Mouse (Mus musculus): ENCODE measurements at regions not wholly inside any gene's neighbourhood (a gene's known extent, or its start where the extent isn't known, plus 50 kb on each side); places are given as distances from the start of the nearest gene placed in this dataset.

DNA sequence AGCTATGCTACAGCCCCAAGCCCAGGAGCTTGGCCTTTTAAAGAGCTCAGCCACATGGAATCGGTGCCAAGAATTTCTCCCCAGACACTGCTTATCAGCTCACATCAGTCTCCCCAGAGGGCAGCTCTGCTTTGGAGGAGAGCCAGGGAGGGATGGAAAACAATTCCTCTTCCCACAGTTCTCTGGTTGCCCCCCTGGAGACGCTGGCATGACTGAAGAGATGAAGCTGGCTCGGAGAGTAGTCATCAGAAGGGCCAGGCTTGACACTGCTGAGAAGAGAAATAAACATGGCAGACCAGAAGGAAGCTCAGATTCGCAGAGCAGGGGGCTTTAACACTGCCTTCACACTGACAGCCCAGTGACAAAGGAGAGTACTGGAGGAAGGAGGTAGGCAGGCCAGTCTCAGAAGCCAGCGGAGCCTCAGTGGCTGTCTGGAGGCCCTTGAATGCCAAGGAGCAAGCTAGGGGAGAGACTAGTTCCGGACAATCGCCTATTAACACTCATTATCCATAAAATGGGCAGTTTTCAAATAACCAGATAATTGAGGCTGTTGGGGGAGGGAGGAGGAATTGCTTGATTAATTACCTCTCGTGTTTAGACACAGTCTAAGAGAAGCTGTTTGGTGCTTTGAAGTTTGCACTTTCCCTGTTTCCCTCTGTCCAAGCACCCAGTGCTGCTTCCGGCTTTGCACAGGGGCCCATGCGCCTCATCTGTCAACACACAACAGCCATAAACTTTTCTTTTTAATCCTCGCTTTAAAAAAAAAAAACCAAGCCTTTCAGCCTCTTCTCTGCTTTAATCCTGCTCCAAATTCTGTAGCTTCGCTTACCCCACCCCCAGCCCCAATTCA lies 148.3 kb downstream of the Ddx1 start:
- no peak for DNase-seq (ENCODE audit: low read depth, low spot score)

DNA sequence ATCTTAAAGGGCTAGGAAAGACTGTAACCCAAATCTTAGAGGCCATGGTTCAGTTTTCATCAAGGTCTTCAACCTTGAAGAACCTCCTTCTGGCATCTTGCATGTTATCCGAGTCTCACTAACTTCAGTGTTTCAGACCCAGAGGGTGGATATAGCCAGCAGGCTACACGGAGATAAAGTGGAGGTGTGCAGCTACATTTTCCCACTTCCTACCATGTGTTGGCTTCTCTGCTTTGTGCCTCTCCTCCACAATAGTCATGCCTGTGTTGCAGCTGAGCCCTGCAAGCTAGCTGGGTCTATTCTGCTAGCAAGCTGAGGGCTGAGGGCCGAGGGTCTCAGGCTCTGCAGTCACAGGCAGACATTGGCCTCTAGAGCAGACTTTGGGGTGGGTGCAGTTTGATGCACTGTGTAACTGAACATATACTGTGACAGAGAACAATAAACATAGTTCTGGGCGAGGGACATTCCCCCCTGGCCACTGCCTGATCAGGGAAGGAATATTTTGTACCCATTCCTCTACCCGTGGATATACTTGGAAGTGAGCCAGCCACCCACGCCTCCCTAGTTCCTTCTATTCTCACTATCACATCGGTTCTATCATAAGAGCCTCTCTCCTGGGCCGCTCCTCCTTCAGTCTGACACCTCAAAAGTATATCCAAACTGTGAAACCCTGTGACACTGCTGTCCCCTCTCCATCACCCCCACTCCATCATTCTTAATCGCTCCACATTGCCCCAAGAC lies 152.6 kb upstream of the Mycn start:
- DNase-seq (ENCODE audit: low read depth, low spot score) = no peak

DNA sequence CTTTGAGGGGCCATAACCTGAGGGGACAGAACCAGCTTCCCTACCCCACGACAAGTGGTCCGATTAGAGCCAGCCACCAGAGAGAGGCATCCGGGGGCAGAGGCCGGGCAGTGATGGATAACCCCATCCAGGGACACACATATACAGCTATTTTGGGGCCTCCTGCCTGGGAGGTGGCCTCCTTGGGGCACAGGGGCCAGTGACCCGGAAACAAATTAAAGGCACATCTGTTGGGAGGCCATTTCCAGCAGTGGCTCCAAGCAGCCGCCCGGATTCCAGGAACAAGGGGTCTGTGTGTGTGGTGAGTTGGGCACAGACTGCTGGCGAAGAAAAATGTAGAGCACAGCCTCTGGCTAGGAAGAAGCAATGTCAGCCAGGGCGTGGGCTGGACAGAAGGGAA lies 144.2 kb upstream of the Mycn start:
- DNase-seq (ENCODE audit: low read depth, low spot score) = no peak

DNA sequence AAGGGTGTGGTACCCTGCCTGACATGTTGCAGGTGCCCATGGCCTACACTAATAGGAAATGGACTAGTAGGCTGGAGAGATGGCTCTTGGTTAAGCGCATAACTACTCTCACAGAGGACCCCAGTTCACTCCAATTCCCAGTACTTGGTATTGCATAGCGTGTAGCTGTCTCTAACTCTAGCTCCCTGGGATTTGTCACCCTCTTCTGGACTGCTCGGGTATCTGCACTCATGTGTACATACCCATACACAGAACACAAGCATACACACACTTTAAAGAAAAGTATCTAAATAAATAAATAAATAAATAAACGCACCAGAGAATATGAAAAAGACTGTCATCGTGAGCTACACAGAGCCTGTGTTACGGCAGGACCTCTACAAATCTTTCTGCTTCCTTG lies 143.8 kb upstream of the Mycn start:
- DNase-seq (ENCODE audit: low read depth, low spot score) = no peak

DNA sequence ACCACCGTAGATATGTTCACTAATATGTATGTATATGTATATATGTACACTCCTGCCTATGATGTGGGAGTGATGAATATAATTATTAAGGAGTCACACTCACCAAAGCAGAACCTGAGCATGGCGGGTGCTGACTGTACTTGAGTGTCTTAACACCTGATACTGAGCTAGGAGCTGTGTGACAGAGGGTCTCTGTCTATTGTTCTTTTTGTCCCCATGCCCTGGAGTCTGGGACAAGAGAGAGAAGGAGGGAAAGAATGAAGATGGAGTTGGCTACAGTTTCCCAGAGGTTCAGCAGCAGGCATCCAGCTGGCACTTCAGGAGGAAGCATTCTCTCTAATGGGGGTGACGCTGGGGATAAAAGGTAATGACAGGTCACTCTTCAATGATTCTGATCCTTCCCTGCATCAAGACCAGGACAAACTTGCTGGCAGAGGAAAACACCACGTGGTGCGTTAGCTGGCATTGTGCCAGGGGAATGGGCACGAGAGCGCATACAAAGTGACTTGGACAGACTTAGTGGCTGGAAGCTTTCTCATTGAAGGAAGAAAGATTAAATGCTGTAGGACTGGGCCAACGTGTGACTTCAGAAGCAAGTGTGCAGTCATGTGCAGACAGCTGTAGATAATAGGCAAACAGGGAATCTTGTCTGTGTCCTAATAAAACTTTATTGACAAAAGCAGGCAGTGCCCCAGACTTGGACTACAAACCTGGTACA lies 141.8 kb upstream of the Mycn start:
- DNase-seq (ENCODE audit: low read depth, low spot score) = no peak

DNA sequence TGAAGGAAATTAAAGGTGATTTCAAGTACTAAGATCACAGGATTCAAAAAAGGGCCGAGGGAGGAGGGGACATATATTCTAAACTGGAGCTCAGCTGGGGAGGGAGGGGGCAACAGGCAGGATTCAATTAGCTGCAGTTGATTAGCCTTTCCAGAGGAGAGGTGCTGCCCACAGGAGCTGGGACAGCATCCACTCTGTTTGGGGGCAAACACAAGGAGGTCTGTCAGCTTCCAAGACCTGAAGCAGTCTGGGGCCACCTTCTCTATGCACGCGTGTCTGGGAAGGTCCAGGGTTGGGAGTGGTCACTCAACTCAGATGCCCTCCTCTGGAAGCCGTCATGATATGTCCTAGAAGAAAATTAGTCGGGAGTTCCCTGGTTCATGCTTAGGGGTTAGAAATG lies 139.1 kb upstream of the Mycn start:
- DNase-seq (ENCODE audit: low read depth, low spot score) = no peak

DNA sequence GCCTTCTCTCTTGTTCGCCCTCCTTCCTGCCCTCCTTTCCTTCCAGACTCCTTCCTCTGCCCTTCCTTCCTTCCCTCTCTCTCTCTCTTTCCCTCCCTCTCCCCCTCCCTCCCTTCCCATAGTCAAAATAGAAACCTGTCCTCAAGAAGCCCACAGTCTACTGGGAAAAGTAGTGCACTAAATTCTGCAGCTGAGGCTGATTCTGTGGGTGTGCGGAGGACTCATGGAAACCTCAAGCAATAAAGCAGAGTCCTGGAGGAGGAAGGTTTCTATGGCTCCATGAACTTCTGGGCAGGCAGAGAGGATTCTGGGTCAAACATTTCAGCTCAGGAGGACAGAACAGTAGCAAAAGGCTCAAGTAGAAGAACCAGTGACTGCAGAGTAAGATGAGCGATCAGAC lies 138.1 kb upstream of the Mycn start:
- no peak for DNase-seq (ENCODE audit: low read depth, low spot score)

DNA sequence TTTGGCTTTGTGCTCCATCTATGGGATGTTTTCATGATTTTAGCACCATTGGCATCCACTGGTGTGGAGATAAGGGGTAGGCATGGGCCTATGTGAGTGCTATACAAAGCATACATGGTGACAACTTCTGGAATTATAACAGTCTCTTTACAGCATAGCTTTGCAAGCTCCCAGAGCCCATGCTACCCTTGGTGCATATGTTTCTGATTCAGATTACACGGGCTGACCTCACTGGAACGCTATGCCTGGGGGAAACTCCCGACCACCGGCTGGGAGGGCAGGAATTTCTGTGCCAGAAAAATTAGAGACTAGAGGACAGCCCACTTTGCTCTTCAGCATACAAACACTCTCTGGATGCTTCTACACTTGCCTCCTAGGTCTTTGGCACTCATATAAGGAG lies 136.0 kb upstream of the Mycn start:
- DNase-seq (ENCODE audit: low read depth, low spot score) = no peak

DNA sequence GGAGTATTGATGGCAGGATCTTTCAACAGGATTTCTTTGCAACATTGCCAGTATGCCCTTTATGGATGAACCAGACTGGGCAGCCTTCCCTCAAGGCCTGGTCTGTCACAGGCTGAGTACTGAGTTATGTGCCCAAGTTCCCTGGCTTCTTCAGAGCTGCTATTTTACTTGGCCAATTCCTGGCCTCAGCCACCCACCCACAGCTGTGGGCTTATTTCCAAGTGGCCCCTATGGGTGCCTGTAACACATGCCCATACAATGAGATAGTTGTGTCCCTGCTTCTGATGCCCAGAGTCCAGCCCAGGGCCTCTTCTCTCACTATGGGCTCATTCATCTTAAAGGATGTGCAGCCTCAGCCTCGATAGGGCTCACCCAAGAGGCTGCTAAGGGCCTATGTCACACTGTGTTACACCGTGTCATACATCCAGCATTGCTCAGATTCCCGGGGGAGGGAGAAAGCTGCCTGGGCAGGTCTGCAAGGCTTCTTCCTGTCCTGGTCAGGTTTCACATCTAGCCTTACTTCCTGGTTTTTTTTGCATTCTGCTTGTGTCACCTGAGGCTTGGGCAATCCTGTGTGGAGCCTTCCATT lies 135.1 kb upstream of the Mycn start:
- no peak for DNase-seq (ENCODE audit: low read depth, low spot score)

DNA sequence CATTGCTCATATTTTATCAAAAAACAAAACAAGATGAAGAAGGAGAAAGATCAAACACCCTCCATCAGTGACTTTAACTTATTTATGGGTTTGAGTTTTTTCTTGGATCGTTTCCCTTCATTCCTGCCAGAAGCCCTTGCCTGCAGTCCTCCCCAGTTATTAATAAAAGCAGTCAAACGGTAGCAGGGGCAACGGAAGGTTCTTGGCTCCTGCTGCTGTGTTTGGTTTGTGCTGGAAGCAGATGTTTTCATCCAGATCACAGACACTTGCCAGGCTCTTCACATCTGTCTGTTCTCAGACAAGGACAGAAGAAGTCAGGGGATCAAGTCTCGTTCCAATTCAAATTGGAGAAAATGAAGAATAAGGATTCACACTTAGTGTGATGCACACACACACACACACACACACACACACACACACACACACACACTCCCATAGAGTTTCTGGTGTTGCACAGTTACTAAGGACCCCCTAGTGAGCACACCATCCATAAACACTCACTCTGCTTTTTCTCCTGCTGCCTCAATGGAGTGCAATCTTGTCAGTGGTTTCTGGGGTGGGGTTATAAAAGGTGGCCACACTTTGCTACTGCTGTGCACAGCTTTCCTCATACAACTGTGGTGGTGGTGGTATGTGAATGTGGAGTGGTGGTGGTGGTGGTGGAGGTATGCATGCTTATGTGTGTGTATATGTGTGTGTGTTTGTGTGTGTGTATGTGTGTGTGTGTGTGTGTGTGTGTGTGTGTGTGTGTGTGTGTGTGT lies 131.6 kb upstream of the Mycn start:
- DNase-seq (ENCODE audit: low read depth, low spot score) = no peak

DNA sequence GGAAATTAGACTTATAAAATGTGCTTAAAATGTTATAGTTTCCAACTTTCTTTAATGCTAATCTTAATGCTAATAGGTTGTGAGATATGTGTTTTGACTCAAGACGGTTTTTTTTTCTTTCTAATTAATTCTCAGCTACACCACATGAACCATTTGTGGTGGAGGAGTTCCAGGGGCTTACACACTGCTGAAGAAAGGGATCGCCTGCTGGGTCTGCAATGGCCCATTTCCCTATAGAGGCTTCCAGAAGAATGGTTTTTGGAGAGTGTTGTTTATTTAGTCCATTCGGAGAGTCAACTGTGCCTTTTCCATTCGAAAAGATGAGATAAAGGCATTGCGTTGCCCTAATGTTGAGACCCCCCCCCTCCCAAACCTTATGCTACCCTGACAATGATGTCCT lies 125.6 kb upstream of the Mycn start:
- no peak for DNase-seq (ENCODE audit: low read depth, low spot score)

DNA sequence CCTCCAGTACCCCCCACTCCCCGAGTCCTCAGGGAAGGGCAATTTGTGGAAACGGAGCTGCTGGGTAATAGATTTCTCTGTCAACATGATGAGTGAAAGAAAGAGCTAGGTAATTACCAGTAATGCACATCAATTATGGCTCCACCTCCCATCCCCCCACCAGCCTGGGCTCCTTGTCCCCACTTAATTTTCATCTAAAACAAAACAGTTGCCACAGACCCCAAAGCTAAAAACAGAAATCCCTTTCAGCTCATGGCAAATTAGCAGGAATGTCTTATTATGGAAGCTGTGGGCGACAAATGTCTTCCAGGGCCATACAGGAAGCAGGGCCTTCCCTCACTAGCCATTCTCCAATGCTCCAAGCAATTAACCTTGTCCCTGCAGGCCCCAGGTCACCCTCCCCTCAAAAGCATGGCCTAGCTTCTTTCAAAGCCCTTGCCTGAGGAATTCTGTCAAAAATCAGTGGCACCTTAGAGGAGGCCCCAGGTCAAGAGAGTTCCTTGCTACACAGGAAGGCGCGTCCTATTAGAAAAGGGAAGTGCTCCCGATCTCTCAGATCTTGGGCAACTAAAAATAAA lies 125.0 kb upstream of the Mycn start:
- DNase-seq (ENCODE audit: low read depth, low spot score) = no peak

DNA sequence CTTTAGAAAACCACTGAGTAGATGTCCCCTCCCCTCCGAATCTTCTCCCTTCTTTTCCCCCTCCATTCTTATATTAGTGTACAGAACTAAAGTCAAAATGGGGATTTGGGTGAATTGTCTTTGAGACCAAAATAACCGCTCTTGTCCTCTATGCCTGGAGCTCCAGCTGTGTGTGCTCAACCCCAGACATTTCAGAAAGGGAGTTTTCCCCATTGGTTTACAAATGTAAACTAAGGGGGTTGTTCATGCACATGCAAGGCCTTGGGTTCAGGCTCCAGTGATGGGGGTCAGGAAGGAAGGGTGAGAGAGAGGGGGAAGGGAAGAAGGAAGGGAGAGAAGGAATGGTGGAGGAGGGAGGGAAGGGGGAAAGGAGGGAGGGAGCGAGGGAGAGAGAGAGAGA lies 117.8 kb upstream of the Mycn start:
- no peak for DNase-seq (ENCODE audit: low read depth, low spot score)

DNA sequence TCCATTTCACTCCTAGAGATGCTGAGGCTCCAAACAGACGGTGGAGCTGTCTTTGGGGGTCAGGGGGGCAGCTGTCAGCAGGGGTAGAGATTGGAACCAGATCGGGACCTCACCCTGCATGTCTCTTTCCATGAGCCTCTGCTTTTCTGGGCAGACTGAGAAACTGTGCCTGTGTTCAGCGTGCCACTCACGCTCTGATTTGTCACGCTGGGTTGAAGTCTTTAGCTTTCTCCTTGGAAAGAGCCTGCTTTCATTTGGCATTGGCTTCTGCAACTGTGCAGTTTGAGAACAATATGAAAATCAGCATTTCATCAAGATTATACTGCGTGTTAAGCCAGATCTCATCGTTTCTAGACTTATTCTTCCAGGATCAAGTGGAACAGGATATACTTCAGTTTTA lies 114.5 kb upstream of the Mycn start:
- no peak for DNase-seq (ENCODE audit: low read depth, low spot score)

DNA sequence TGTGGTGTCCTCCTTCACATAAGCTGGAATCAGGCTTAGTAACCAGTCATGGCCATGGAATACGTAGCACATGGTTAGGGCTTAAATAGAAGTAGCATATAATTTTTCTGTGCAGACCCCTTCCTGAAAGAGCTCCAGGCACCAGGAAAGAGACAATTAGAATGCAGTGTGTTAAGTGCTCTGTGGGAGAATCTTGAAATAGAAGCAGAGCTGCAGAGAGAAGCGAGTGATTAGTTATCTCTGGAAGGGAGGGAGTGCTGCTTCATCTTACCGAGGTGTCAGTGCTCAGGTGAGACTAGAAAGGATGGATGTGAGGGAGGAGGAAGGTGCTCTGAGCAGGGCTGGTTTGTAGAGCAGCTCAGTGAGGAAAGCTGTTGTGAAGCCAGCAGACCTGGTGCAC lies 112.9 kb upstream of the Mycn start:
- DNase-seq (ENCODE audit: low read depth, low spot score) = no peak

DNA sequence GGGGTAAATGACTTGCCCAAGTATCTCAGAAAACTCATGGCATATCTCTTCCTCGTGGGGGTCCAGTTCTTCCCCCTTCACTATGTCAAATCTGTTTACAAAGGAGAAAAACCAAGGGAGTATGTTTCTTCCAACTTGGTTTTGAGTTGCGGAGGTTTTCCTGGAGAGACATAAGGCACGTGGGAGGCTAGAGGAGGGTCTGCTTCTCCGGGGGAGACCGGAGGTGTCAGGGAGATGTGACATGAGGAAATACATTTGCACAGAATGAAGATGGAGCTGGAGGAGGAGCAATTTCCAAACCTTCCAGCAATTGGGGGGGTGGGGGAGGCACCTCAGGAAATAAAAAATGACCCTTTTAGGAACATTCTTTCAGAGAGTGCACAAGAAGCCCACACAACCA lies 112.0 kb upstream of the Mycn start:
- no peak for DNase-seq (ENCODE audit: low read depth, low spot score)

DNA sequence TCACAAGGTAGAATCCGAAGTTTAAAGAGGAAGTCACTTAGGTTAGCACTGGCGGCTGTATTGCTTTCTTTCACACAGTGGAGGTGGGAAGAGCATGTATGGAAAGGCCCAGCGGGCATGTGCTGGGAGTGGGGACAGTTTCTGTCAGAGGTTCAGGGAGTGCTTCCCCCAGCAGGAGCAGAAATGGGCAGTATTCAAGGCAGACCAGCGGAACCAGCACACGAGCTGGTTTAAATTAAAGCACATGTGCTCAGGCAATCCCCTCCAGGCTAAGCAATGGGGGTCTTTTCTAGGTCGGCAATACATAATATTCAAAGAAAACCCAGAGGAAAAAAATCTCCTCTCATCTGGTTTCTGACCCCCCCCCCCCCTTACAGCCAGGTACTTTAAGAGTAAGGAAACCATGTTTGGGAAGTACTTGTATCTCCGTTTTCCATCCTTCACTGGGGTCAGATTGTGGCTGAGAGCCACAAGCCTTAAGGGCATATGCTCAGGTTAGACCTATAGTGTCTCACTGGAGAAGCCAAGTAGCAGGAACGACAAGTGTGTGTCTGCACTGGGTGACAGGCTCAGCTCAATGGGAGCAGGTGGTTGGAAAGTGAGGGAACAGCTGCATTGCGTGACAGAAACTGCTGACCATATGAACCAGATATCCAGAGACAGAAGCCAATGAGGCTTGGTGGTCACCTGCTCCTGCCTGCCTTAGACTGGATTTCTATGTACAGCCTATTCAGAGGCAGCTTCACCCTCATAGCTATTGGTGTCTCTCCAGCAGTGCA lies 111.3 kb upstream of the Mycn start:
- no peak for DNase-seq (ENCODE audit: low read depth, low spot score)

DNA sequence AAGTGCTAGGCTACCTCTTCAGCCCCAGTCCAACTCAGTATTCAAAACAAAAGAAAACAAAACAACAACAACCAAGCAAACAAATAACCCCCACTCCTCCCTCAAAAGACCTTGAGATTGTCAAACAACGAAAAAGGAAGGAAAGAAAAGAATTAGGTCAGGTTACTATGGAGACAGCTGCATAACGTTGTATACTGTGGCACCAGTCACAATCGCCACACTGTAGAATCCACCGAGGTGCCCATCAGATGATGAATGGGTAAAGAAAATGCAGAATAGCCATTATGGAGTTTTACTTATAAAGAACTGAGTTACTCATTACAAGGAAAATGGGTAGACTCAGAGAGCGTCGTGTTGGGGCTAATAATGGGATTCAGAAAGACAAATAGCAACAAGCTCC lies 110.5 kb upstream of the Mycn start:
- no peak for DNase-seq (ENCODE audit: low read depth, low spot score)

DNA sequence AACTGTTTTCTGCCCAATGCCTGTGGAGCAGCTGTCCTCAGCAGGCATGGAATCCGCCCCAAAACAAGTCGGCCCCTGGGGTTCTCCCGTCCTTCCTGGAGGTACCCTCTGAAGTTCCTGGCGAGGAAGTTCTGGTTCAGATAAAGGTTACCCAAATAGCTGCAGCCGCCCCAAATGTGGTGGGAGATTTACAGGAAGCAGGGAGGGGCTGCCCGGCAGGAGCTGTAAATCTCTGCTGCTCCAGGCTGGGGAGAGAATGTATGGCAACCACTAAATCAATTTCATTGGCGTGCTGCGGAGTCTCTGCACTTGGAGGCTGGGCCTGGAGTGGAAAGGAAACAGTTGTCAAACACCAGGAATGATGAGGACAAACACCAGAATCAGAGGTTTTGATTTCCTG lies 107.9 kb upstream of the Mycn start:
- no peak for DNase-seq (ENCODE audit: low read depth, low spot score)

DNA sequence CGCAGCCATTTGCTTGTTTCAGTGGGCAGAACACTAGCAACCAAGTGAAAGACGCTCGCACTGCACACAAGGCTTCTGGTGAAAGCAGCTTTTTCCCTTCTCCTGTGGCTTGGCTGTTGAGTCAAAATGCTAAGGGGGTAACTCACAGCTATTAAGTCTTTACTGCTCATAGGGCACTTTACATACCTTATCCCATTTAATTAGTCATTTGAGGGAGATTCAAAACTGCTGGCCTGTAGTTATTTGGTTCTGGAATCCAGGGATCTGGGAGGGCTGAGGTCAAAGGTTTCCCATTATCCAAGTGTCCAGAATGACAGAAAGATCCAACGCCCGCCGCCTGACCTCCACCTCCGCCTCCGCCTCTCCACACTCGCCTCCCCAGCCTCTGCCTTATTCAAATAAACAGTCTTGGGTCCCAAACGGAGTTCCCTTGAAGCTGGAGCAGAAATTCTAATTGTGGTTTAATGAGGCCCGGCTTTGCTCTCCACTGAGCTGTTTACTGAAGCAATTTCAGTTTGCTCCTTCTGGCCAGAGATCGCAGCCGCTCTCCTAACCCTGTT lies 106.5 kb upstream of the Mycn start:
- DNase-seq (ENCODE audit: low read depth, low spot score) = no peak
